Mouse (Mus musculus) adipocyte (in vitro differentiated cells): Measurements from ENCODE around the gene Nyap1.
"Not testable (repeated sequence)": the region's sequence is repeated elsewhere in the genome, so short reads cannot be mapped to it uniquely, and the experiment has no call there.

Experiments
- DNase-seq: peaks from one replicate; pipeline ENCODE4 v3.0.0-alpha.2; 2016; ENCODE audit warnings: low spot score

Nyap1 gene

DNA sequence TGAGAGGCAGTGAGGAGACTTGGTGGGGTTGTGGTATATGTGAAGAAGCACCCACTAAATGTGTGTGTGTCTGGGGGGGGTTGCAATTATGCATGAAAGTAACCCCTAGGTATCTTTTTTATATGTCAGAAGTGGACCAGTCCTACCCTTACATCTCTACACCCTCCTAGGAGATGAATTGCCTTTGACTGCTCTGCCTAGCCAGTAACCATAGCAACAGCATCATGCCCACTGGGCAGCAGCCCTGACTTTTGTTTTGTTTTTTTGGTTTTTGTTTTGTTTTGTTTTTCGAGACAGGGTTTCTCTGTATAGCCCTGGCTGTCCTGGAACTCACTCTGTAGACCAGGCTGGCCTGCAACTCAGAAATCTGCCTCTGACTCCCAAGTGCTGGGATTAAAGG is 27.1 kb upstream of the Nyap1 start:
- no peak for DNase-seq

DNA sequence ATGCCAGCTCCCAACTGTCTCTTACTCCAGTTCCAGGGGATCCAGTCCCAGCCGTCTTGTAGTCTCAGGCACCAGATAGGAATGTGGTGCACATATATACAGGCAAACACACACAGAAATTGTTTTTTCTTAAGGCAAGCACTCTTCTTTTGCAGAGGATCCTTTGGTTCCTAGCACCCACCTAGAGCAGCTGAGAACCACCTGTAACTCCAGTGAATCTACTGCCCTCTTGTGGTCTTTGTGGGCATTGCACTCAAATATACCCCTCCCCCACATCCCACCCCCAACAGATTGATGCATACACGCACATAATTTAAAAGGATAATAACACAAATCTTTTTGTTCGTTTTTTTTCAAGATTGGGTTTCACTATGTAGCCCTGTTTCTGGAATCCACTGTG is 24.9 kb upstream of the Nyap1 start:
- DNase-seq, result no peak

DNA sequence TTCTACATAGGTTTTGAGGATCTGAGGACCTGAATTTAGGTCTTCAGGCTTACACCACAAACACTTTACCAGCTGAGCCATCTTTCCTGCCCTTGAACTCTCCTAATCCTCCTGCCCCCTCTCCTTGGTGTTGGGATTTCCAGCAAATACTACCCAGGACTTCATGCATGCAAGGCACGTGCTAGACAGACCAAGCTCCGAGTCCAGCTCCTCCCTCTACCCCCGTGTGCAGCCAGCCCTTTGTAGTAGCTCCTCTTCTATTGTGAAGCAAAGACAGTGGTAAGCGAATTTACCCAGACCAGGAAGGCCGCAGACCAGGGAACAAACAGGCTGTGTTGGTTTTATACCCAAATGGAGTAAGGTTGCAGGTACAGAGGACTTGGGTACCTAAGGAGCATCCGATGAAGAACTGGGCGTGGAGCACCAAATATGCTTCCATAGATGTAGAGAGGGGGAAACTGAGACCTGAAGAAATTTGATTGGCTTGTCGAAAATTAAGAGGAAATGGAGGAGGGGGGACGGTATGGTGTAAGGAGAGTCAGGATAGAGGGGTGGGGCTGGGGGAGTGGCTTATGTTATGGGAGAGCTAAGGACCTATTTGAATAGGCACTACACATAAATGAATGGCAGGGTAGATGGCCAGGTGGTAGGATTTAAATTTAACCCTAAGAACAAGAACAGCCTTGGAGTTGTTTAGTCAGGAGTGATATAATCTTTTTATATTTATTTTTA is 23.4 kb upstream of the Nyap1 start:
- DNase-seq, result no peak

DNA sequence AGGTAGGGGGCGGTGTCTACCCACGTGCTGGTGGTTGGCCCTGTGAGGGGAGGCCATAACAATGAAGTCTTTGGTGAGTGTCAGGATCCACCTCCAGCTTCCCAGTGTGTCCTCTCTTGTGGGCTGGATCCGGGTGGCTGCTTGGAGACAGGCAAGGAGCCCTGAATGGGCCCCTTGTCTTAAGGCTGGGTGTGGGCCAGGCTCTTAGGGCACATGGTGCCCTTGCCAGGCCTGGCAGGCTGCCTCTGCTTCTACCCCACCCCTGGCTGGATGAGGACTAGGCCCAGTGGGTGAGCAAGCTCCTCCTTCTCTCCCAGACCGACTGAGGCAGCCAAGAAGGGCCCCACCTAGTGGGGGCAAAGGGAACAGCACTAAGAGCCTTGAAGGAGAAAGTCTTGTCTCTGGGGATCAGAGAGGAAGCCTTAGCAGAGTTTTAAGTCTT is 18.6 kb upstream of the Nyap1 start:
- DNase-seq, result peak; percentile 98

DNA sequence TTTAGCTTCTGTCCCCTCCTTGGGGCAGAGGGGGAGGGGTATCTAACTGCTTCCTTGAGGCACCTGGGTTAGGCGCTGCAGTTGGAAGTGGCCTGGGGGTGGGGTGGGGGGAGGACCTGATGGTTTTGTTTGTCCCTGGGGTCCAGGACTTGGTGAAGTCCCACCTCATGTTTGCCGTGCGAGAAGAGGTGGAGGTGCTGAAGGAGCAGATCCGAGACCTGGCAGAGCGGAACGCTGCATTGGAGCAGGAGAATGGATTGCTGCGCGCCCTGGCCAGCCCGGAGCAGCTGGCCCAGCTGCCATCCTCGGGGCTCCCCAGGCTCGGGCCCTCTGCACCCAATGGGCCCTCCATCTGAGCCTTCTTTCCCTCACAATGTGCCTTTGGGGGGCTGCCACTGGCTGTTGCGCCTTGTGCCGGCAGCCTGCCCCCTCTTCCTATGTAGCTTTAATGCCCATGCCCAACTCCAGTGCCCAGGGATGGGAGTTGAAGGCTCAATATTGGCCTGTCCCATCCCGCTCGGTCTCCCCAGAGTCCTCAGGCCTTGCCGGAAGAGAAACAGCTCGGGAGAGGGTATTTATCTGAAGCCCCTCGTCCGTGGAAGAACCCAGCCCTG is 17.6 kb upstream of the Nyap1 start:
- DNase-seq, result no peak

DNA sequence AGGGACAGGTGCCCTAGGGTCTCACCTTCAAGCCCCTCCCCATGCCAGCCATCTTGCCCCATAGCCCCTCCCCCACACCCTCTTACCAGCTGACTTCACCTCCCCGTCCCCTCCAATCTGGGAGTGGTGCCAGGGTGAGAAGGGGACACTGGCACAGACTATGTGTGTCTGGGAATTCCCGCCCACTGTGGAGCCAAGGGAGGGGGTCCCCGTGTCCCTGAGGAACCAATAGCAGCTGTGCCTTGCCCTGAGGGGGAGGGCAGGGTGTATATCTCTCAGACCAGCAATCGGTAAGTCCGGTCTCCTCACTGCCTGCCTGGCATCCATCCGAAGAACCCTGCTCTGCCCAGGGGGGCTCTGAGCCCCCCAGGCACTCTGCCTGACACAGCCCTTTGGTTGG is 16.5 kb upstream of the Nyap1 start:
- no peak for DNase-seq

DNA sequence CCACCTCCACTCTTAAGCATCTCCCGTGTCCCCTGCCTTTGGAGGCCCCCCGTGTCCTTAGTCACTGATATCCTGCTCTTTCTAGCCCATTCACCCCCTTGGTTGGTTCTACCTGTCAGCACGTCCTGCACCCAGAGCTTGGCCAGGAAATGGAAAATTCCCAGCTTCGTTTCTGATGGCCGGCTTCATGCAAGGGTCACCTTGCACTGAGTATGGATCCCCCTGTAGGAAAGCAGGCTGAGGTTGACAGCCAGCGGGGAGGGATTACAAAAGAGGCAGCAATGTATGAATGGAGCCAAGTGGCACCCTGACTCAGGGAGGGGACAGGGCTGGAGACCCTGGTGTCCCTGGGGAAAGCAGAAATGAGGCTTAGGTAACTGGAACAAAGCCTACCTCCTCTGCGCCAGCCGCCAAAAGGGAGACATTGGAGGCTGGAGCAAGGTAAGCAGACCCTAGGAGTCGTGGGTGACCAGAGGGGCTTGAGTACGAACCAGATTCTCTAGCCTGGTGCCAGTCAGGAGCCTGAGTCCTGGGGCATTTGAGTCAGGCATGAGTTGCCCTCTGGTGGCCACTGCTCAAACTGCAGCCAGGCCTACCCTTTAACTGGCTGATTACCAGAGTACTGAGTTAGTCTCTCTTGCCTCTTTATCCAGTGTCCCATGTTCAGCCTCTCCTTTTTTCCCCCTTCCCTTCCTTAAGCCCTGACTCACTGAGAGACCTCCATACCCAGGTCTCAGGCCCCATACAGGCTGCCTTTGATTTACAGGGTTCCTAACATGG is 15.7 kb upstream of the Nyap1 start:
- DNase-seq, result peak; percentile 92

DNA sequence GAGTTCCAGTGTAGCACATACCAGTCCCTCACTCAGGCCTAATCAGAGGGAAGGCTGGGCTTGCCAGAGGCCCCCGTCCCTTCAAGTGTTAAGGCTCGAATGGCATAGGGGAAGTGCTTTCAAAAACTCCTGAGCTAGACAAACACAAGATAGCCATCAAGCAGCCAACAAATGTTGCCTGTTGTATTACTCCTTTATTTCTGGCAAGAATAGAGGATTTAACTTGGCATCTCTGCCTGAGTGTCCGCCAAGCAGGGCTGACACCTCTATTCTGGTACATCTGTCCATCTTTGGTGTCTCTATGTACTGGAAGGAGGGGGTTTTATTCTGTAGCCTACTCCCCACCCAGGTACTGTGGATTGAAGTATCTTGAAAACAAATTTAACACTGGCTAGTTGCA is 14.7 kb upstream of the Nyap1 start:
- no peak for DNase-seq

DNA sequence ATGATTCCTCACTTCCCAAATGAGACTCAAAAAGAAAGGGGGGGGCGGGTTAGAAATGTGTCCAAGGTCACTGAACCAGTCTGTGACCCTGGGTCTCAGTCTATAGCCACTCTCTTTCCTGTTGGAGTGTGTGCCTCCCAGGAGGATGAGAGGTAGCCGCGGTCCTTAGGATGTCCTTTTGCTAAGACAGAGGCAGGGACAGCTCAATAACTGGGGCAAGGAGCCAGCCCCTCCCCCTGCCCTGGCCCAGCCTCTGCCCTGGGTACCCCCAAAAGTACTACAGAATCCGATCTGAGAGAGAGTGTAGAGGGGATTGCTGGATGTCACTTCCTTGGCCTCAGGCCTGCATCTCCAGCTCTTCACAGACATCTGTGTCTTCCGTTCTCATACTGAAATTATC is 14.0 kb upstream of the Nyap1 start:
- peak; percentile 51 for DNase-seq

DNA sequence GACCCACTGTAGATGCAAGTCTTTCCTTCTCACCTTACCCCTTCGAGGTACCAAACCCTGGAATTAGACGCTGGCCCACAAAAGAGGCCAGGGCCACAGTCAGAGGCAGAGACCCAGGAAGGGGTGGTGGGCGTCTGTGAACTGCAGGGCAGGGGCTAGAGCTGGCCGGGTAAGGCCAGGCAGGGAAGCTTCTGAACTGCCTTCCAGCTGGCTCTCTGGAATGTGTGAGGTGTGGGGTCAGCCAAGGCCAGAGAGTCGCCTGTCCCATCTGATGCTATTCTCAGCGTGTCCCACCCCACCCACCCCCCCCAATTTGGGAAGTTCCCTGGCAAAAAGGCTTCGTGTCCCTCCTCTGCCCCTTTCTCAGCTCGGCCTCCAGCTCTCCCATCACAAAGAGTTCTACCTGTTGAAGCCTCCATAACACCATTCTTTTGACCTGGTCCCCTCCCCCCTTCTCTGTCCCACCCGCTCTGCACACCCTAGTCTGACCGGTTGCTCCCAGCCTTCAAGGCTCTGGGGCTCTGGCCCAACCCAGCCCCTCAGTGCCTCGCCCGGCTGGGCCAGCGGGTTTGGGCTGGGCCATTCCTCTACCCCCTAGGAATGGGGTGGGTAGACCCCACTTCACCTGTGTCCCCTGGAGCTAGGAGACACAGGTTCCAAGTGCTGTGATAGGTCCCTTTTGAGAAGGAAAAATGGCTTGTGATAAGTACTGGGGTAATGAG is 11.9 kb upstream of the Nyap1 start:
- DNase-seq, result no peak

DNA sequence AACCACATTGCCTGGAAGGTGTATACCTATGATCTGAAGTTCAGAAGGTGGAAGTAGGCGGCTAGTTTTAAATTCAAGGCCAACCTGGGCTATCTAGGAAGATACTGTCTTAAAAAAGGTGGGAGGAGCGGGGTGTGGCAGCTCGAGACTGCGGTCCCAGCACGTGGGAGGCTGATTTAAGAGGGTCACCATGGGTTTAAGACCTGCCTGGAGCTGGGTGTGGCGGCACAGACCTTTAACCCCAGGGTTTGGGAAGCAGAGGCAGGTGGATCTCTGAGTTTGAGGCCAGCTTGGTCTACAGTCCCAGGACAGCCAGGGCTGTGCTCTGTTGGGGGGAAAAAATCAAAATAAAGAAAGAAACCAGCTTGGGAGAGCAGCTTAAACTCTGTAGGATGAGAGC is 10.6 kb upstream of the Nyap1 start:
- no peak for DNase-seq

DNA sequence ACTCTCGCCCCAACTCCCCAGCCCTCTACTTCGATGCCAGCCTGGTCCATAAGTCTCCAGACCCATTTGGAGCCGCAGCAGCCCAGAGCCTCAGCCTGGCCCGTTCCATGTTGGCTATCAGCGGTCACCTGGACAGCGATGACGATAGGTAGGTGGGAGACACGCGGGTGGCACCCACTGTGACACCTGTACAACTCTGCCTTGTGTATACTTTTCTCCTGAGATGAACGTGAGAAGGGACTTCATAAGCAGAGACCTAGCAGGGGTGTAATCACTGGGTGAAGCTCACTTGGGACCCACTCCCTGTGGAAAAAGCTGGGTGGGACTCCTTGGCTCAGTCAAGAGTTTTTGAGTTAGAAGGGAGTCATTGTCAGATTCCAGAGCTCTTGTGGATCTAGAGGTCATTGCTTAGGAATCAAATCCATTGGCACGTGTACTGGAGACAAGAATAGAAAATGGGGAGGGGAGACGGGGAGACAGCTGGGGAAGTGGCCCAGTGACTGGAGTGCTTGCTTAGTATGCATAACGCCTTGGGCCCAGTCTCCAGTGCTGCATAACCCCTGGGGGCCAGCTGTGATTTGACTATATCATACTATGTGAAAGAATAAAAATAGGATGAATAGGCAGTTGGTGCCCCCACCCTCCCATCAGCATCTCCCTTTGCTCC is 9.9 kb upstream of the Nyap1 start:
- no peak for DNase-seq

DNA sequence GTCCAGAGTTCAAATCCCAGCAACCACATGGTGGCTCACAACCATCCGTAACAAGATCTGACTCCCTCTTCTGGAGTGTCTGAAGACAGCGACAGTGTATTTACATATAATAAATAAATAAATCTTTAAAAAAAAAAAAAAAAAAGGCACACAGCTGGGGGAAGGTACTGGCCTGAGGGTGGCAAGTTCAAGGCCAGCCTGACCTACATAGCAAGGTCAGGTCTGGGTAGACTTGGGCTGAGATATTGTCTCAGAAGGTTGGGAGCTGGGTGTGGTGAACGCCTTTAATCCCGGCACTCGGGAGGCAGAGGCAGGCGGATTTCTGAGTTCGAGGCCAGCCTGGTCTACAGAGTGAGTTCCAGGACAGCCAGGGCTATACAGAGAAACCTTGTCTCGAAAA is 8.8 kb upstream of the Nyap1 start:
- DNase-seq, result not testable (repeated sequence)

DNA sequence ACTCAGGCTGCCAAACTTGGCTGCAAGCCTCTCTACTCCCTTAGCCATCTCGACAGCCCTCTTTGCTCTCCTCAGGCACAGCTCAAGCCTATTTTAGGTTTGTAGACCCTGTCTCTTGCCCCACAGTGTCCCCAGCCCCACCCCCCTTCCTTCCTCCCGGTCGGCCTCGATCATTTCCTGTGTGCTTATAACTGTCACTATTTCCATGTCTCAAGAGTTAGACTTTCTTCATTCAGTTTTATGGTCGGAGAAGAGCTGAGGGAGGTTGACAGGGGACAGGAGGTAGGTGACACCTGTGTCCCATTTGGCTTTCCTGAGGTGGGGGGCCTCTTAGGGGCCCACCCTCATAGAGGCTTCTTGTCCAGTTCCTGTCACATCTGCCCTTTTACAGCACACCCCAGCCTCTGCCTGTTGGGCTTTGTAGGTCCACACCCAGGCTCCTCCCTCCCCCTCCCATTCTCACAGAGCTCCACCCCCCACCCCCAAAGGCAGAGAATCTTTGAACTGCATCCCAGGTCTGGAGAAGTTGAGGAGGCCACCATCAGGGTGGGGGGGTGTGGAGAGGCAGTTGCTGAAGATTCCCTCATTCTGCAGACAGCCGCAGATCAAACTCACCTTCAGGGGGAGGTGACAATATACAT is 7.9 kb upstream of the Nyap1 start:
- DNase-seq, result no peak

DNA sequence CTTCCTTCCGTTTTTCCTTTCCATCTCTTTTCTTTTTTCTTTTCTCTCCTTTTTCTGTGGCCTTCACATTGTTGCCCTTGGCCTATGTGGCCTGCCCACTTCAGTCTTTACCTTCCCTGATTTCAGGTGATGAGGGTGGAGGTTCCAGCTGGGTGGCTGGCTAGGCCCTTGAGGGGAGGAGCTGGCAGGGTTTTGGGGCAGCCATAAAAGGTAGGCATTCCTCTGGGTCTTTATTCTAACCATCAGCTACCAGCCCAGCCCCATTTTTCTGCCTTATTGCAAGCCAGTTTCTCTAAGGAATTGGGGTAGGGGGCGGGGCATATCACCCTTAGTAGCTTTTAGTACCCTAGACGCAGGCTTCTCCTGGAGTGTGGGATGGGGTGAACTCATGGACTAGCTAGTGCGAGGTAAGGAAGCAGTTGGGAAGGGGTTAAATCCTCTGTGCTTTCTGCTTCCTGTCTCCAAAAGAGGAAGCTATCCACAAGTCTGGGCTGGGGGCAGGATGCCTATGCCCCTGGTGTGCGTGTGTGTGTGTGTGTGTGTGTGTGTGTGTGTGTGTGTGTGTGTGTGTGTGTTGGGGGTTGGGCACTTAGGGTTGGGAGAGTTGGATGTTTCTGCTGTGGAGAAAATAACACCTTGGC is 6.8 kb upstream of the Nyap1 start:
- DNase-seq, result no peak

DNA sequence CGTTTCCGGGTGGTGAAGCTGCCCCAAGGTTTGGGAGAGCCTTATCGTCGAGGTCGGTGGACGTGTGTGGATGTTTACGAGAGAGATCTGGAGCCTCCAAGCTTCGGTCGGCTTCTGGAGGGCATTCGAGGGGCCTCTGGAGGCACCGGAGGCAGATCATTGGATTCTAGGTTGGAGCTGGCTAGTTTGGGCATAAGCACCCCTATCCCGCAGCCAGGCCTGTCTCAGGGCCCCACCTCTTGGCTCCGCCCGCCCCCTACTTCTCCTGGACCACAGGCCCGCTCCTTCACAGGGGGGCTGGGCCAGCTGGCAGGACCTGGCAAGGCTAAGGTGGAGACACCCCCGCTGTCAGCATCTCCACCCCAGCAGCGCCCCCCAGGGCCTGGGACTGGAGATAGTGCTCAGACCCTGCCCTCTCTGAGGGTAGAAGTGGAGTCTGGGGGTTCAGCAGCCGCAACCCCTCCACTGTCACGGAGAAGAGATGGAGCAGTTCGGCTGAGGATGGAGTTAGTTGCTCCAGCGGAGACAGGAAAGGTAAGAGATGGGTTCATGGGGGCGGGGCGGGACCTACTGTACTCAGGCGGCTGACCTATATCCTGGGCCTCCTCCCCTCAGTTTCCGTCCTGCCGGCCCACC is 6.0 kb upstream of the Nyap1 start:
- DNase-seq, result peak; percentile 35

DNA sequence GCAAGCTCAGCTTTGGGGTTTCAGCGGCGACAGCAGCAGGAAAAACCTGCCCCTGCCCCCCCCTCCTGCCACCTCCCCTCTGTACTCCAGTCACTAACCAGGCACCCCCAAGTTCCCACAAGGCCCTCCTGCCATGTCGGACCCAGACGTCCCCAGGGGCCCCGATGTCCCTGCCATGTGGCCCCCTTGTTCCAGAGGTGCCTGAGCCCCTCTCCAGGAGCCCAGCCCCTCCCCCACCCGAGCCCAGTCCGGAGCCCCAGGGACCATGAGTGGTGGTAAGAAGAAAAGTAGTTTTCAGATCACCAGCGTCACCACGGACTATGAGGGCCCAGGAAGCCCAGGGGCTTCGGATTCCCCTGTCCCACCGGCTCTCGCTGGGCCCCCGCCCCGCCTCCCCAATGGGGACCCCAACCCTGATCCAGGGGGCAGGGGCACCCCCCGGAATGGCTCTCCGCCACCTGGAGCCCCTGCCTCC is 5.5 kb upstream of the Nyap1 start:
- no peak for DNase-seq

DNA sequence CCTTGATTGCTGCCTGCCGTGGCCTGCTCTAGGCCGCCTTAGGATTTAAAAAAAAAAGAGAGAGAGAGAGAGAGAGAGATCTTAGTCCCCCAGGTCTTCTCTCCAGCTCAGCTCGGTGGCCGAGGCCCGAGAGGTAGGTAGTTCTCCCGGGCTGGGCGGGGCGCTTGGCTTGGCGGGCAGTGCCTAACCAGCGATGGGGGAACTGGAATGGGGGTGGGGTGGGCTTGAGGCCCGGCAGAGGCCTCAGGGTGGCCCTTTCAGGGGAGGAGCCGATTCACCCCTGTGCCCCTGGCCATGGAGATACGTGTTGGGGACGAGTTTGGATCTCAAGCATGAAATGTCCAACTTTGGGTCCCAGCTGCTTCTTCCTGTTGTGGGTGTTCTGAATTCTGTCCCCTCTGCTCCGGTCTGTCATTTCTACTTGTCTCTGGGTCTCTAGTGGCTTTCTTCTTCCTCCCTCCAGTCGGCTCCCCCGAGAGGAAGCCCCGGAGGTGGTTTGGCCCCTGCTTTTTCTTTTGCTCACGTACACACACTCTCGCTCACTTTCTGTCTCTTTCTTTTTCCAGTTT is 5.0 kb upstream of the Nyap1 start:
- peak; percentile 65 for DNase-seq

DNA sequence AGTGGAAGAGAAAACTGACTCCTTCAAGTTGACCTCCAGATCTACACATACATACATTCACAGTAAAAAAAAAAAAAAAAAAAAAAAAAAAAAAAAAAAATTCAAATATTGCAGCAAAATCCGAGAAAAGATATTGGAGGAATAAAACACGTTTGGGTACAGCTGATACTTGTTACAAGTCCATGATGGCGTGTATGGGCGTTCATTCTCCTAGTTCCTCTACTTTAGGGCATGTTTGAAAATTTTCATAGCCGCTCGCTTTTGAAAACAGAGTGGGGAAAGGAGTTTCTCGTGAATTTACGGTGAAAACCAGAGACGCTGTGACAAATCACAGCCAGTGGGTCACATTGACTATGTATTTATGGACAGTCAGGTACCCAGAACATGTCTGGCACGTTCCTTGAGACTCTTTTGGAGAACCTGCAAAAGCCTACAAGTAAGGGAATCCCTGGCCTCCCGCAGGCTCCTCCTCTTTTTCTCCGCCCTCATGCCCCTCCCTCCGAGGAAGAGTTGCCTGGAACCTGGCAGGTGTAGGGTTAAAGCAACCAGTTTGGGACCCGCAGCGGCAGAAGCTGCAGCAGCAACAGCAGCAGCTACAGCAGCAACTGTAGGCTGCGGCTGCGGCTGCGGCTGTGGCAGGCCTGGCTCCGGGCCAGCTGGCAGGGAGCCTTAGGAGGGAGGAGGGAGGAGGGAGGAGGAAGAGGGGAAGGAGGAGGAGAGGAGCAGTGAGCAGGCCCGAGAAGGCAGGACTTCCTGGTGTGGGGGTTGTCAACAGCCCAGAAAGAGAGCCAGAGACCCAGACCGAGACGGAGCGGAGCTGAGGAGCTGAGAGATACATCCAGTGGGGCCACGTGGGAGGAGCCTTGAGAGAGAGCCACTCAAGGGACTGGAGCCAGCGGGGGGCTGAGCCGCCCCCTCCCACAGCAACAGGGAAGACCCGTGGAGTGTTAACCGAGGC is 4.1 kb upstream of the Nyap1 start, which contains the start of gene Tsc22d4:
Gene Tsc22d4, plus strand, starts transcription at position 517 of the 958 bp plus-strand sequence.
- peak; percentile 94 for DNase-seq
